Mouse (Mus musculus): ENCODE measurements at regions not wholly inside any gene's neighbourhood (a gene's known extent, or its start where the extent isn't known, plus 50 kb on each side); places are given as distances from the start of the nearest gene placed in this dataset.

DNA sequence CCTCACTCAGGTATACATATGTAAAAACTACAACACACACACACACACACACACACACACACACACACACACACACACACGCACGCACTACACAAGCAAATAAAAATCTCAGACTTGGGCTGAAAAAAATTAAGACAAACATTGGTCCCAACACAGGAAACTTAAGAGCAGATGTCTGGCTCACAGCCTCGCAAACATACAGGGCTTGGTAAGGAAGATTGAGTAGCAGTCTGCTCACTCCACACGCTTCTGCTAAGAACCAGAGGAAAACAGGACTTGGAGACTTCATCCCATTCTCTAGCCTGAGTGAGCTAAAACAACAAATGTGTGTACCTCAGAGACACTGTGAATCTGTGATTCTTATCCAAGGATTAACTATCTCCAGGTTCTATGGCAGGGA, 132.3 kb upstream of the Sox11 start:
- no peaks in the 10 kb centered on the region; the same call in 1 of the 2 replicates for H3K27me3 ChIP-seq (ENCODE audit: control insufficient read depth, insufficient read depth, low read length)
- no peak overlapping the region for H3K4me3 ChIP-seq (replicated peaks; ENCODE audit: insufficient read depth, low read depth, low read length)
- 48% methylated on average over 4 of the region's 4 CpGs for WGBS
- H3K27ac ChIP-seq (ENCODE audit: insufficient read depth, low read length) = no peak overlapping the region
- DNase-seq = no peak
- H3K4me1 ChIP-seq (ENCODE audit: control insufficient read depth, insufficient read depth, low read length) = no peaks in the 10 kb centered on the region
- TF ChIP-seq POLR2A (IDR thresholded peaks at IDR 0.05; ENCODE audit: borderline replicate concordance, insufficient read depth, low read length) (no peak), CTCF (IDR thresholded peaks at IDR 0.05; ENCODE audit: borderline replicate concordance, insufficient read depth, low read depth, low read length) (no peak)

DNA sequence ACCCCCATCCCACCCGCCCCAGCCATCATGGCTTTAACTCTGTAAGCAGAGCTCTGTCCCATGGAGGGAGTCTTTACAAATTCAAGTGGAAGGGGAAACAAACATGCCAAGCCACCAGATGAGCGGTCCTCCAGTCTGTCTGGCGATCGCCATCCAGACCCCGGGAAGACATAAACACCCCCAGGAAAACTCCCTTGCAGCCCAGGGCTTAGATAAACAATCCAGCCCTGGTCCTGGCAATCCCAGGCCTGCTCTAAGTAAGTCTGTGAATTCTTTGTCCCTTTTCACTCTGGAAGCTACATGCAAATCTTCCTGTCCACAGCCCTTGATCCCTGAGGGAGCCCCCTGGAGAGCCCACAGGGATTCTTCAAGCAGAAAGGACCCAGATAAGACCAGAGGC, 129.2 kb upstream of the Sox11 start:
- TF ChIP-seq POLR2A (IDR thresholded peaks at IDR 0.05; ENCODE audit: borderline replicate concordance, insufficient read depth, low read length) = no peak
- TF ChIP-seq CTCF (IDR thresholded peaks at IDR 0.05; ENCODE audit: borderline replicate concordance, insufficient read depth, low read depth, low read length) = no peak
- DNase-seq = no peak
- Histone ChIP-seq H3K4me3 (replicated peaks; ENCODE audit: insufficient read depth, low read depth, low read length) (no peak overlapping the region), H3K27me3 (ENCODE audit: control insufficient read depth, insufficient read depth, low read length) (no peaks in the 10 kb centered on the region), H3K4me1 (ENCODE audit: control insufficient read depth, insufficient read depth, low read length) (no peaks in the 10 kb centered on the region), H3K27ac (ENCODE audit: insufficient read depth, low read length) (no peak overlapping the region)
- WGBS = 43% methylated on average over 5 of the region's 5 CpGs

DNA sequence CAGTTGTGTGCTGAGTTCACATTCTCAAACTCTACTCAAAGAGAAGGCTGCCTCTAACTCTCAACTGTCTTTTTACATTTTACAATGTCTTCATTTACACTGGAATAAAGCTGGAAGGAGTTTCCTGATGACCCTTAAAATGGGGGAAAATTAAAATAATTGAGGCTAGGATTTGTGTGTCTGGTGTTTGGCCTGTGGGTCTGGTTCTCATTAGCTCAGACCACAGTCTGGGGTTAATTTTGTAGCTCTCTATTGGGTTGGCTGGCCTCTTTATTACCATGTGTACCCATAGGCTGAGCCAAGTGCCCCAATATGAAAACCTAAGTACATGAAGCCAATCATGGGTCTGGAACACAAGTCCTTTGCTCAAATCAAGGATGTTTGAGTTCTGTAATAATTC, 128.0 kb upstream of the Sox11 start:
- no peak for TF ChIP-seq POLR2A (IDR thresholded peaks at IDR 0.05; ENCODE audit: borderline replicate concordance, insufficient read depth, low read length)
- TF ChIP-seq CTCF (IDR thresholded peaks at IDR 0.05; ENCODE audit: borderline replicate concordance, insufficient read depth, low read depth, low read length) = no peak
- Histone ChIP-seq H3K27ac (ENCODE audit: insufficient read depth, low read length) (no peak overlapping the region), H3K4me3 (replicated peaks; ENCODE audit: insufficient read depth, low read depth, low read length) (no peak overlapping the region), H3K27me3 (ENCODE audit: control insufficient read depth, insufficient read depth, low read length) (no peaks in the 10 kb centered on the region), H3K4me1 (ENCODE audit: control insufficient read depth, insufficient read depth, low read length) (no peaks in the 10 kb centered on the region)
- DNase-seq = no peak

DNA sequence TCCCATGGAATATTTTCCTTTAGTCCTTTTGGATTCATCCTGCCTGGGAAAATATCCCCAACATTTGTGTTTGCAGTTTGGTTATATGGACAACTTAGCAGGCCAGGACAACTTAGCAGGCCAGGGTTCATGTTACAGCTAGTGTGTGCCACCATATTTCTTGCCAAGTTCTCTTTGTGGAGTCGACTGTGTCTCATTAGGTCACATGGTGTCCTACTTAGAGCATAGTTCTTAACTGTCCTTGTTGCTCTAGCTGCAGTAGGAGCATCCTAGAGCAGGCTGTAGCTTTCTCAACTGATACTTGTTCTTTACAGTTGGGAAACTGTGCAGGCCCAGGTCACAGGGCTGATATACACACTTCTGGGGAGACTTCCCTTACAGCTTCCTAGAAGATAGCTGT, 126.4 kb upstream of the Sox11 start:
- Histone ChIP-seq H3K4me3 (replicated peaks; ENCODE audit: insufficient read depth, low read depth, low read length) (no peak overlapping the region), H3K4me1 (ENCODE audit: control insufficient read depth, insufficient read depth, low read length) (no peaks in the 10 kb centered on the region), H3K27ac (ENCODE audit: insufficient read depth, low read length) (no peak overlapping the region), H3K27me3 (ENCODE audit: control insufficient read depth, insufficient read depth, low read length) (no peaks in the 10 kb centered on the region)
- DNase-seq = no peak
- WGBS = 40% methylated on average over 1 of the region's 1 CpGs
- TF ChIP-seq CTCF (IDR thresholded peaks at IDR 0.05; ENCODE audit: borderline replicate concordance, insufficient read depth, low read depth, low read length) (no peak), POLR2A (IDR thresholded peaks at IDR 0.05; ENCODE audit: borderline replicate concordance, insufficient read depth, low read length) (no peak)

DNA sequence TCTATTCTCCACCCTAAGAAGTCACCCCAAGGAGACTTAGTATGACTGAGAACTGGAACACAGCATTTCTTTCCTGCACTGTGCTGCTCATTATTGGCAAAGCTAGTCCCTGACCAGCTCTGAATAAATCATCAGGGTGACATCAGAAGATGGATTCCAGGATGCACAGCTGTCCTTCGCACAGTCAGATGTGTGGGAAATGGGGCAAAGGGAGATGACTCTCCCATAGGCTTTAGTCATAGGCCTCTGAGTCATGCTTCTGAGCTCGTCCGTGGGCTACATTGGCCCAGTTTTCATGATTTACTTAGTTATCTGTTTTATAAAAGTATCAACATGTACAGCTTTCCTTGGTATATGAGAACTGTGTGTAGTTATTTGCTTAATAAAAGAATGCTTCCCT, 125.8 kb upstream of the Sox11 start:
- no peak overlapping the region for H3K27ac ChIP-seq (ENCODE audit: insufficient read depth, low read length)
- H3K4me3 ChIP-seq (replicated peaks; ENCODE audit: insufficient read depth, low read depth, low read length) = no peak overlapping the region
- DNase-seq = no peak
- WGBS = 91% methylated on average over 3 of the region's 3 CpGs
- TF ChIP-seq POLR2A (IDR thresholded peaks at IDR 0.05; ENCODE audit: borderline replicate concordance, insufficient read depth, low read length) = no peak
- no peak for TF ChIP-seq CTCF (IDR thresholded peaks at IDR 0.05; ENCODE audit: borderline replicate concordance, insufficient read depth, low read depth, low read length)
- H3K27me3 ChIP-seq (ENCODE audit: control insufficient read depth, insufficient read depth, low read length) = no peaks in the 10 kb centered on the region
- H3K4me1 ChIP-seq (ENCODE audit: control insufficient read depth, insufficient read depth, low read length) = no peaks in the 10 kb centered on the region

DNA sequence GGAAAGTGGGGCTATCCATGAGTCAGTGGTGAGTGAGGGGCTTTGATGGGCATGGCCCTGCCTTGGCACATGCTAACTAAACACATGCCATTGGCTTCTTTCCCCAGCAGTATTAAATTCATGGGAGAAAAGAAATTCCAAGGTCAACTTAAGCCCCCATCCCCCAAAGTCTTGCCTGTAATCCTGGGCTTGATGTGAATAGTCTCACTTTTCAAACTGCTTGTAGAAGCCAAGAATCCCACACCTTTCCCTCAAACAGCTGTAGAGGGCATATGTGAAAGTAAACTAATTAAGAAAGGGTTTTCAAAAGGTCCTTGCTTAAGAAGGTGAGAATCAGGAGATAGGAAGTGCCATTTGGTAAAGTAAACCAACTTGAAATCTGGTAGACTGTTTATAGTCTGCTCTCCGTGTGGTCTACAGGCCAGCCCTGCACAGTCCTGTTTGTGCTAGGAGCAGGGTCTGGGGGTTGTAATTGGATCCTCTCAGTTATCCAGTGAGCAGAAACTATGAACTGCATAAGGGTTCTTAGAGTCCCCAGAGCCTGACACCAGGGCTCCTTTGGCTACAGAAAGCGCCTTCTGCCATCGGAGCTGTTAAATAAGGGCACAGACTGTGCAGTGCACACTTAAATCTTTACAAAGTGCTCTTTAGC, 123.3 kb upstream of the Sox11 start:
- Histone ChIP-seq H3K27ac (ENCODE audit: insufficient read depth, low read length) (no peak overlapping the region), H3K27me3 (ENCODE audit: control insufficient read depth, insufficient read depth, low read length) (no peaks in the 10 kb centered on the region), H3K4me3 (replicated peaks; ENCODE audit: insufficient read depth, low read depth, low read length) (no peak overlapping the region), H3K4me1 (ENCODE audit: control insufficient read depth, insufficient read depth, low read length) (no peaks in the 10 kb centered on the region)
- no peak for TF ChIP-seq CTCF (IDR thresholded peaks at IDR 0.05; ENCODE audit: borderline replicate concordance, insufficient read depth, low read depth, low read length)
- TF ChIP-seq POLR2A (IDR thresholded peaks at IDR 0.05; ENCODE audit: borderline replicate concordance, insufficient read depth, low read length) = no peak
- no peak for DNase-seq
- WGBS = 50% methylated on average over 3 of the region's 3 CpGs

DNA sequence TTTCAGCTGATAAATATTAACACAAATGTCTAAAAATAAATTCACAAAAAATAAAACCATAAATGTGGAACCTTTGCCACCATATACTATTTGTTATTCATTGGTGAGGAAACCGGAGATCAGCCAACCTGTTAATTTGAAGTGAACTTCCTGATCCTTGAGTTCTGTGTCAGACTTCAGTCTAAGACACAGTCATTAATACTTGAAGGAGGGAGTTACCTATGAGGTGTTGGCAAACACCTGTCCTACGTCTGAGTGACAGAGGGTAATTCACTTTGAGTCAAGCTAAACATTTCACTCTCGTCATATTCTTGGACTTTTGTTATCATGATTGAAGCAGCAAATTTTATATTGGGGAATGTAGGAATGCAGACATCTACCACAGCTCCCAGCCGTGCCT, 116.3 kb upstream of the Sox11 start:
- TF ChIP-seq CTCF (IDR thresholded peaks at IDR 0.05; ENCODE audit: borderline replicate concordance, insufficient read depth, low read depth, low read length) (no peak), POLR2A (IDR thresholded peaks at IDR 0.05; ENCODE audit: borderline replicate concordance, insufficient read depth, low read length) (no peak)
- no peaks in the 10 kb centered on the region for H3K27me3 ChIP-seq (ENCODE audit: control insufficient read depth, insufficient read depth, low read length)
- H3K27ac ChIP-seq (ENCODE audit: insufficient read depth, low read length) = no peak overlapping the region
- no peak for DNase-seq
- H3K4me3 ChIP-seq (replicated peaks; ENCODE audit: insufficient read depth, low read depth, low read length) = no peak overlapping the region
- H3K4me1 ChIP-seq (ENCODE audit: control insufficient read depth, insufficient read depth, low read length) = no peaks in the 10 kb centered on the region
- WGBS = 87% methylated on average over 4 of the region's 4 CpGs

DNA sequence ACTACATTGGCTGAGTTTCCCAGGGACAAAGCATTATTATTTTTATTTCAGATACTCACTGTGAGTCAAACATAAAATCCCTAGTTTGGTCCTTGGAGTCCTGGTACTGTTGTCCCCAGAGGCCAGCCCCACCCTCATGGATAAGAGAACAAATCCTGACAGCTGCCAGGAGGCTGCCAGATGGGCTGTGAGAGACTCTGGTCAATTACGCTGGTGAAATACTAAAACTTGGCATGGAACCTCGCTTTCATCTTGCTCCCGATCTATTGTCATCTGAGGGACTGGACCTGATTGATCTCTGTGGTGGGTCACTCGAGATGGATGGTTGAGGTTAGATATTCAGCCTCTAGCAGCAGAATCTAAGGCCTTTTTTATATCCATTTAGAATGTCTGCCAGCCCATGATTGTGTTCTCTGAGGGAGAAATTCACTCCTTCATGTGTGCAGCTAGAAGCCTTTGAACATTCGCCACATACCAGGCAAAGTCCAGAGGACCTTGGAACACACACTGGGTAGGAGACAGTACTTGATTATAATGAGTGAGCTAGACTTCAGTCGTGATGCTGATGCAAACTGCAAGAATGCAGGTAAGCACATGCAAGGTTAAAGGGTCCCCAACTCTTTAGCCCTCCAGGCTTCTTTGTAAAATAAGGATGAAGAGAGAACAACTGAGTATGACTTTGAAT, 95.4 kb upstream of the Sox11 start:
- 8% methylated on average over 6 of the region's 6 CpGs for WGBS
- no peak for DNase-seq
- Histone ChIP-seq H3K27me3 (ENCODE audit: control insufficient read depth, insufficient read depth, low read length) (no peaks in the 10 kb centered on the region), H3K4me3 (replicated peaks; ENCODE audit: insufficient read depth, low read depth, low read length) (no peak overlapping the region), H3K27ac (ENCODE audit: insufficient read depth, low read length) (no peak overlapping the region), H3K4me1 (ENCODE audit: control insufficient read depth, insufficient read depth, low read length) (no peaks in the 10 kb centered on the region)
- TF ChIP-seq CTCF (IDR thresholded peaks at IDR 0.05; ENCODE audit: borderline replicate concordance, insufficient read depth, low read depth, low read length) (no peak), POLR2A (IDR thresholded peaks at IDR 0.05; ENCODE audit: borderline replicate concordance, insufficient read depth, low read length) (no peak)
